Mouse (Mus musculus) heart, embryonic 11.5 days (tissue): ENCODE results near the gene Aen. TPM values are rescaled to one million over a fixed set of nuclear protein-coding genes. Genes with fewer than 3 reads are reported as not detected.

Experiments used
- ATAC-seq: fragments of 200-750 bp; cut with Nextera tagmentation; replicated peaks from 2 replicates; pipeline ENCODE4 v1.8.0; 2017; ENCODE audit warnings: moderate library complexity; ENCODE audit not compliant: insufficient number of reproducible peaks, low FRiP score, low TSS enrichment
- H3K27ac ChIP-seq: fragments of 300-500 bp; sonication (generic); 2 replicates; pipeline ENCODE4 v1.5.1; 2014; ENCODE audit warnings: mild to moderate bottlenecking, low read depth, low read length
- H3K27me3 ChIP-seq: fragments of 300-500 bp; sonication (generic); 2 replicates; pipeline ENCODE4 v1.6.1; 2014; ENCODE audit warnings: mild to moderate bottlenecking, low read length, mixed read lengths; ENCODE audit not compliant: control insufficient read depth, insufficient read depth
- H3K36me3 ChIP-seq: fragments of 300-500 bp; sonication (generic); 2 replicates; pipeline ENCODE4 v1.6.1; 2014; ENCODE audit warnings: mild to moderate bottlenecking, low read length, moderate library complexity, mixed read lengths; ENCODE audit not compliant: control insufficient read depth, insufficient read depth
- H3K4me1 ChIP-seq: fragments of 300-500 bp; sonication (generic); 2 replicates; pipeline ENCODE4 v1.6.1; 2014; ENCODE audit warnings: low read length; ENCODE audit not compliant: control insufficient read depth, insufficient read depth
- H3K4me2 ChIP-seq: fragments of 300-500 bp; sonication (generic); 2 replicates; pipeline ENCODE4 v1.6.1; 2014; ENCODE audit warnings: mild to moderate bottlenecking, moderate library complexity
- H3K4me3 ChIP-seq: fragments of 300-500 bp; sonication (generic); 2 replicates; pipeline ENCODE4 v1.5.1; 2014; ENCODE audit warnings: low read depth, low read length
- H3K9ac ChIP-seq: fragments of 300-500 bp; sonication (generic); 2 replicates; pipeline ENCODE4 v1.6.1; 2014; ENCODE audit warnings: mild to moderate bottlenecking, low read depth, low read length, moderate library complexity
- H3K9me3 ChIP-seq: fragments of 300-500 bp; sonication (generic); replicated peaks from 2 replicates; pipeline ENCODE4 v1.6.1; 2016; ENCODE audit warnings: low read length; ENCODE audit not compliant: control insufficient read depth
- WGBS: fragments of 180-500 bp; shearing (Covaris S2); extraction: QIAGEN DNeasy Blood & Tissue Kit; methylation state at CpG from one replicate; pipeline ENCODE4 v1.1.7; 2014; ENCODE audit not compliant: insufficient replicate concordance; 5-methylcytosine and 5-hydroxymethylcytosine counted together
- microRNA-seq: library from miRNA; unstranded; fragments of <30 nt; microRNA quantifications from one replicate; pipeline ENCODE4, GENCODE M21; 2016; ENCODE audit warnings: borderline number of aligned reads
- polyA plus RNA-seq: library from polyadenylated mRNA; unstranded; fragments of >200 nt; fragmentation: Nextera tagmentation; extraction: Ambion mirVana; gene quantifications from 2 replicates; pipeline ENCODE4 v1.2.1, GENCODE M21; 2014

The Aen gene
- polyA plus RNA-seq, 1 experiment from 2014 or later, result 27.5 TPM

DNA sequence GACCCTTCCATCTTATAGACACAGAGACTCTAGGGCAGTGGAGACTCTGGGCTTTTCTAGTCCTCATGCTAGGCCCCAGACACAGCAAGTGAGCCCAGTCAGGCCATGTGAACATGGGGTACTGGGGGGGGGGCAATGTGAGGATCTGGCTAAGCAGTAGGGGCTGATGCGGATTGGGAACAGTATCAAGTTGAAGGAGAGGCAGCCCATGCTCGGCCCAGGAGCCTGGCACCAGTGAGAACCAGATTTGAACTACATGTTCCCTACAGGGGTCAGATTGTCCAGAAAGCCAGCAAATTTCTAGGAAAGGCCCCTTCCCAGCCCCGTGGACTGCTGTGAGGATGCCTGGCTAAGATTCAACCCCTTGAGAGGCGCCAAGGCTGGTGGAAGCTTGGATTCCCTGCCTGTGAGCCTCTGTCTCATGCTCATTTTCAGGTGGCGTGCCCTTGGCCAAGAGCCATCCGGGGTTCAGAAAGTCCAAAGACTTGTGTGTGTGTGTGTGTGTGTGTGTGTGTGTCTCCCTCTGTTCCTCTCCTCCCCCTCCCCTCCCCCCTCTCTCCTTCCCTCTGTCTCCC is 62.9 kb downstream of the Aen start:
- ATAC-seq, result no peak
- H3K9ac ChIP-seq, result no peak overlapping the region
- 73% methylated on average over 6 of the region's 6 CpGs for WGBS
- H3K4me3 ChIP-seq, result no peak overlapping the region
- no peak overlapping the region for H3K4me2 ChIP-seq
- H3K36me3 ChIP-seq, result no peaks in the 10 kb centered on the region
- no peak overlapping the region for H3K27ac ChIP-seq
- H3K27me3 ChIP-seq, result no peaks in the 10 kb centered on the region
- no peaks in the 10 kb centered on the region for H3K9me3 ChIP-seq
- H3K4me1 ChIP-seq, result no peaks in the 10 kb centered on the region

Small RNA genes within 50 kb of the gene (microRNA-seq; reads per million reads assigned to microRNA genes)
- gene Mir7-2, result 3.7 reads per million, percentile 33 among the genes with 10 or more reads in this experiment

Other genes starting within 250 kb of the Aen start
- 1.1 and 1.8 TPM in 2 replicates for gene Ntrk3, start 157.8 kb upstream of the Aen start, polyA plus RNA-seq
- gene Mrps11, start 112.7 kb upstream of the Aen start, polyA plus RNA-seq, result 60.7 and 64.7 TPM in 2 replicates
- 65.9 and 68.3 TPM in 2 replicates for gene Mrpl46, start 112.3 kb upstream of the Aen start, polyA plus RNA-seq
- 12.1 and 12.5 TPM in 2 replicates for gene Det1, start 48.6 kb upstream of the Aen start, polyA plus RNA-seq
- 0.54 and 1.2 TPM in 2 replicates for gene Isg20, start 17.6 kb downstream of the Aen start, polyA plus RNA-seq
- 0.31 and 0.52 TPM in 2 replicates for gene Acan, start 157.6 kb downstream of the Aen start, polyA plus RNA-seq
- 1.2 and 1.4 TPM in 2 replicates for gene Hapln3, start 235.2 kb downstream of the Aen start, polyA plus RNA-seq